Mouse (Mus musculus) heart, embryonic 15.5 days (tissue): ENCODE measurements around the gene Zfp644. TPM values are rescaled to one million over a fixed set of nuclear protein-coding genes. Genes with fewer than 3 reads are reported as not detected.

Experiments
- ATAC-seq: fragments of 200-750 bp; cut with Nextera tagmentation; replicated peaks from 2 replicates; pipeline ENCODE4 v1.8.0; 2017; ENCODE audit warnings: low read depth, moderate TSS enrichment; ENCODE audit not compliant: insufficient number of reproducible peaks, insufficient read depth, low FRiP score
- H3K27ac ChIP-seq: fragments of 300-500 bp; sonication (generic); 2 replicates; pipeline ENCODE4 v1.5.1; 2015; ENCODE audit warnings: mild to moderate bottlenecking, inconsistent platforms
- H3K27me3 ChIP-seq: fragments of 300-500 bp; sonication (generic); 2 replicates; pipeline ENCODE4 v1.6.1; 2015; ENCODE audit warnings: inconsistent platforms
- H3K36me3 ChIP-seq: fragments of 300-500 bp; sonication (generic); 2 replicates; pipeline ENCODE4 v1.6.1; 2015; ENCODE audit warnings: mild to moderate bottlenecking, inconsistent platforms
- H3K4me1 ChIP-seq: fragments of 300-500 bp; sonication (generic); replicated peaks from 2 replicates; pipeline ENCODE4 v1.6.1; 2015; ENCODE audit warnings: inconsistent platforms
- H3K4me2 ChIP-seq: fragments of 300-500 bp; sonication (generic); 2 replicates; pipeline ENCODE4 v1.6.1; 2015; ENCODE audit warnings: inconsistent platforms, mild to moderate bottlenecking, moderate library complexity
- H3K4me3 ChIP-seq: fragments of 300-500 bp; sonication (generic); 2 replicates; pipeline ENCODE4 v1.5.1; 2015; ENCODE audit warnings: mild to moderate bottlenecking, inconsistent platforms
- H3K9ac ChIP-seq: fragments of 300-500 bp; sonication (generic); 2 replicates; pipeline ENCODE4 v1.6.1; 2015; ENCODE audit warnings: mild to moderate bottlenecking, inconsistent platforms
- H3K9me3 ChIP-seq: fragments of 300-500 bp; sonication (generic); replicated peaks from 2 replicates; pipeline ENCODE4 v1.6.1; 2016; ENCODE audit warnings: inconsistent platforms
- WGBS: fragments of 180-500 bp; shearing (Covaris S2); methylation state at CpG from one replicate; pipeline ENCODE4 v1.1.7; 2015; ENCODE audit warnings: mixed read lengths; 5-methylcytosine and 5-hydroxymethylcytosine counted together
- polyA plus RNA-seq: library from polyadenylated mRNA; unstranded; fragments of >200 nt; fragmentation: Nextera tagmentation; extraction: Ambion mirVana; gene quantifications from 2 replicates; pipeline ENCODE4 v1.2.1, GENCODE M21; 2015

Gene Zfp644
- polyA plus RNA-seq, 1 experiment from 2014 or later, result 46.4 TPM

- Histone ChIP-seq H3K4me3 (no peak overlapping the region), H3K36me3 (peaks cover 11% of the 10 kb centered on the region; the same call in 1 of the 2 replicates), H3K4me2 (no peak overlapping the region), H3K27me3 (no peaks in the 10 kb centered on the region), H3K9me3 (no peaks in the 10 kb centered on the region), H3K9ac (no peak overlapping the region), H3K27ac (no peak overlapping the region), H3K4me1 (no peaks in the 10 kb centered on the region)
- ATAC-seq, result no peak
- WGBS, result 52% methylated on average over 1 of the region's 1 CpGs
These were observed 36.2 kb downstream of the Zfp644 start for GRCm38 (mm10) chr5:106660867-106661266.

- Histone ChIP-seq H3K4me2 (no peak overlapping the region), H3K36me3 (peaks cover 9% of the 10 kb centered on the region), H3K9me3 (no peaks in the 10 kb centered on the region), H3K27me3 (no peaks in the 10 kb centered on the region), H3K9ac (no peak overlapping the region), H3K4me3 (no peak overlapping the region), H3K4me1 (no peaks in the 10 kb centered on the region), H3K27ac (no peak overlapping the region)
- WGBS, result 84% methylated on average over 3 of the region's 3 CpGs
- no peak for ATAC-seq
These were observed 44.2 kb downstream of the Zfp644 start for GRCm38 (mm10) chr5:106652790-106653328.

- H3K4me3 ChIP-seq, result no peak overlapping the region
- ATAC-seq, result no peak
- no peaks in the 10 kb centered on the region for H3K4me1 ChIP-seq
- WGBS, result 81% methylated on average over 4 of the region's 4 CpGs
- H3K4me2 ChIP-seq, result no peak overlapping the region
- H3K27me3 ChIP-seq, result no peaks in the 10 kb centered on the region
- no peak overlapping the region for H3K27ac ChIP-seq
- H3K9ac ChIP-seq, result no peak overlapping the region
- H3K36me3 ChIP-seq, result peaks cover 11% of the 10 kb centered on the region
- H3K9me3 ChIP-seq, result no peaks in the 10 kb centered on the region
These were observed 44.8 kb downstream of the Zfp644 start for GRCm38 (mm10) chr5:106652220-106652753.

- Histone ChIP-seq H3K9me3 (no peaks in the 10 kb centered on the region), H3K27ac (no peak overlapping the region), H3K27me3 (no peaks in the 10 kb centered on the region), H3K4me3 (no peak overlapping the region), H3K4me1 (no peaks in the 10 kb centered on the region), H3K36me3 (peaks cover 8% of the 10 kb centered on the region), H3K4me2 (no peak overlapping the region), H3K9ac (no peak overlapping the region)
- no peak for ATAC-seq
These were observed 47.1 kb downstream of the Zfp644 start for GRCm38 (mm10) chr5:106649995-106650394.

- Histone ChIP-seq H3K4me2 (no peak overlapping the region), H3K36me3 (0 out of 2 replicates have a peak, but pooled peaks cover 5% of the 10 kb centered on the region), H3K27me3 (no peaks in the 10 kb centered on the region), H3K9me3 (no peaks in the 10 kb centered on the region), H3K4me1 (no peaks in the 10 kb centered on the region), H3K4me3 (no peak overlapping the region), H3K27ac (no peak overlapping the region), H3K9ac (no peak overlapping the region)
- ATAC-seq, result no peak
These were observed 47.6 kb downstream of the Zfp644 start for GRCm38 (mm10) chr5:106649441-106649840.

- no peak for ATAC-seq
- WGBS, result 81% methylated on average over 4 of the region's 4 CpGs
- Histone ChIP-seq H3K4me2 (no peak overlapping the region), H3K9me3 (no peaks in the 10 kb centered on the region), H3K9ac (no peak overlapping the region), H3K36me3 (0 out of 2 replicates have a peak, but pooled peaks cover 5% of the 10 kb centered on the region), H3K27ac (no peak overlapping the region), H3K27me3 (no peaks in the 10 kb centered on the region), H3K4me3 (no peak overlapping the region), H3K4me1 (peaks cover 6% of the 10 kb centered on the region; the same call in 1 of the 2 replicates)
These were observed 53.7 kb downstream of the Zfp644 start for GRCm38 (mm10) chr5:106643434-106643833.

- Histone ChIP-seq H3K27ac (no peak overlapping the region), H3K4me1 (peaks cover 6% of the 10 kb centered on the region; the same call in 1 of the 2 replicates), H3K9ac (no peak overlapping the region), H3K36me3 (peaks cover 12% of the 10 kb centered on the region), H3K9me3 (no peaks in the 10 kb centered on the region), H3K4me2 (no peak overlapping the region), H3K27me3 (no peaks in the 10 kb centered on the region), H3K4me3 (no peak overlapping the region)
- no peak for ATAC-seq
- 80% methylated on average over 3 of the region's 3 CpGs for WGBS
These were observed 55.2 kb downstream of the Zfp644 start for GRCm38 (mm10) chr5:106641876-106642275.

GRCm38 (mm10) chr5:106640235-106640809, 56.8 kb downstream of the Zfp644 start:
- ATAC-seq, result no peak

GRCm38 (mm10) chr5:106639627-106640026, 57.5 kb downstream of the Zfp644 start:
- 94% methylated on average over 2 of the region's 2 CpGs for WGBS
- Histone ChIP-seq H3K36me3 (peaks cover 34% of the 10 kb centered on the region), H3K4me2 (no peak overlapping the region), H3K4me1 (peaks cover 6% of the 10 kb centered on the region; the same call in 1 of the 2 replicates), H3K9ac (no peak overlapping the region), H3K27ac (no peak overlapping the region), H3K27me3 (no peaks in the 10 kb centered on the region), H3K9me3 (no peaks in the 10 kb centered on the region), H3K4me3 (no peak overlapping the region)
- no peak for ATAC-seq

More at GRCm38 (mm10) chr5:106640235-106640809, 56.8 kb downstream of the Zfp644 start:
- Histone ChIP-seq H3K9me3 (no peaks in the 10 kb centered on the region), H3K36me3 (peaks cover 27% of the 10 kb centered on the region), H3K27ac (no peak overlapping the region), H3K4me1 (peaks cover 6% of the 10 kb centered on the region; the same call in 1 of the 2 replicates), H3K4me2 (no peak overlapping the region), H3K4me3 (no peak overlapping the region), H3K9ac (no peak overlapping the region), H3K27me3 (no peaks in the 10 kb centered on the region)
- WGBS, result 75% methylated on average over 5 of the region's 5 CpGs

GRCm38 (mm10) chr5:106636423-106636946, 60.6 kb downstream of the Zfp644 start:
- Histone ChIP-seq H3K9ac (no peak overlapping the region), H3K27ac (no peak overlapping the region), H3K36me3 (peaks cover 41% of the 10 kb centered on the region), H3K9me3 (no peaks in the 10 kb centered on the region), H3K4me2 (no peak overlapping the region), H3K27me3 (no peaks in the 10 kb centered on the region), H3K4me1 (peaks cover 2% of the 10 kb centered on the region), H3K4me3 (no peak overlapping the region)
- ATAC-seq, result no peak
- WGBS, result 85% methylated on average over 13 of the region's 13 CpGs

GRCm38 (mm10) chr5:106628369-106629149, 68.5 kb downstream of the Zfp644 start:
- Histone ChIP-seq H3K4me2 (no peak overlapping the region), H3K27ac (no peak overlapping the region), H3K4me3 (no peak overlapping the region), H3K9ac (no peak overlapping the region), H3K27me3 (no peaks in the 10 kb centered on the region), H3K36me3 (0 out of 2 replicates have a peak, but pooled peaks cover 6% of the 10 kb centered on the region), H3K4me1 (peaks cover 11% of the 10 kb centered on the region), H3K9me3 (no peaks in the 10 kb centered on the region)
- 68% methylated on average over 8 of the region's 8 CpGs for WGBS
- no peak; the same call in 1 of the 2 replicates for ATAC-seq
